Mouse (Mus musculus) gastrocnemius, postnatal 10 days (tissue): Measurements from ENCODE around the gene Nfkb1. TPM values are rescaled to one million over a fixed set of nuclear protein-coding genes. Genes with fewer than 3 reads are reported as not detected.

Experiments
- DNase-seq: peaks from one replicate; pipeline ENCODE4 v3.0.0; 2021; ENCODE audit warnings: mixed read lengths
- total RNA-seq, 2 experiments: library from RNA; stranded (reverse); gene quantifications; 2 replicates each; pipeline ENCODE4 v1.2.3; 2021

Gene Nfkb1
- total RNA-seq, 2 experiments from 2014 or later, result 23.5 to 28.7 TPM

GRCm38 (mm10) chr3:135630430-135631095 is 60.8 kb downstream of the Nfkb1 start:
- no peak for DNase-seq

GRCm38 (mm10) chr3:135629830-135630355 is 61.5 kb downstream of the Nfkb1 start:
- DNase-seq, result no peak

GRCm38 (mm10) chr3:135628706-135629169 is 62.6 kb downstream of the Nfkb1 start:
- no peak for DNase-seq

GRCm38 (mm10) chr3:135628000-135628705 is 63.2 kb downstream of the Nfkb1 start:
- DNase-seq, result no peak

GRCm38 (mm10) chr3:135625290-135625689 is 66.1 kb downstream of the Nfkb1 start:
- DNase-seq, result no peak

GRCm38 (mm10) chr3:135616730-135617129 is 74.6 kb downstream of the Nfkb1 start:
- no peak for DNase-seq

- DNase-seq, result no peak
Measured at GRCm38 (mm10) chr3:135614376-135614775, 77.0 kb downstream of the Nfkb1 start.

GRCm38 (mm10) chr3:135610221-135610620 is 81.1 kb downstream of the Nfkb1 start:
- DNase-seq, result no peak

GRCm38 (mm10) chr3:135607660-135608473 is 83.5 kb downstream of the Nfkb1 start:
- no peak for DNase-seq

GRCm38 (mm10) chr3:135607021-135607420 is 84.3 kb downstream of the Nfkb1 start:
- DNase-seq, result no peak

GRCm38 (mm10) chr3:135606592-135606991 is 84.8 kb downstream of the Nfkb1 start:
- no peak for DNase-seq

GRCm38 (mm10) chr3:135605474-135605873 is 85.9 kb downstream of the Nfkb1 start:
- no peak for DNase-seq

GRCm38 (mm10) chr3:135604626-135605417 is 86.5 kb downstream of the Nfkb1 start:
- DNase-seq, result no peak

GRCm38 (mm10) chr3:135602731-135603130 is 88.6 kb downstream of the Nfkb1 start:
- DNase-seq, result no peak

- DNase-seq, result no peak
Measured at GRCm38 (mm10) chr3:135598355-135598754, 93.0 kb downstream of the Nfkb1 start.

GRCm38 (mm10) chr3:135597014-135597413 is 94.3 kb downstream of the Nfkb1 start:
- DNase-seq, result no peak

GRCm38 (mm10) chr3:135594238-135594917 is 97.0 kb downstream of the Nfkb1 start:
- DNase-seq, result no peak

- DNase-seq, result no peak
Measured at GRCm38 (mm10) chr3:135592011-135592410, 99.3 kb downstream of the Nfkb1 start.

- DNase-seq, result no peak
Measured at GRCm38 (mm10) chr3:135591376-135591775, 100.0 kb downstream of the Nfkb1 start.

- no peak for DNase-seq
Measured at GRCm38 (mm10) chr3:135590471-135590870, 100.9 kb downstream of the Nfkb1 start.

GRCm38 (mm10) chr3:135586471-135586880 is 104.9 kb downstream of the Nfkb1 start:
- DNase-seq, result no peak
